Mouse (Mus musculus) brain, embryonic 14.5 days (tissue): ENCODE data around the gene Plpp2.

Experiments
- CTCF ChIP-seq: fragments of 200-500 bp; IDR thresholded peaks from 2 replicates; pipeline ENCODE4 v1.5.1; 2012; ENCODE audit warnings: inconsistent platforms, mild to moderate bottlenecking, moderate library complexity, borderline replicate concordance; ENCODE audit not compliant: insufficient read depth, insufficient read length; ENCODE audit errors: extremely low read depth
- POLR2A ChIP-seq: fragments of 200-500 bp; IDR thresholded peaks from 2 replicates; pipeline ENCODE4 v1.6.1; 2012; ENCODE audit warnings: mild to moderate bottlenecking, inconsistent platforms, borderline replicate concordance; ENCODE audit not compliant: poor library complexity, insufficient read depth, insufficient read length, severe bottlenecking; ENCODE audit errors: extremely low read depth

- TF ChIP-seq POLR2A, result no peak
- TF ChIP-seq CTCF, result no peak
Measured at GRCm38 (mm10) chr10:79526661-79527452, 6.7 kb downstream of the Plpp2 start.
